Mouse (Mus musculus): ENCODE results near the gene Zfr.
"Not testable (repeated sequence)": the region's sequence is repeated elsewhere in the genome, so short reads cannot be mapped to it uniquely, and the experiment has no call there.

Gene Zfr

DNA sequence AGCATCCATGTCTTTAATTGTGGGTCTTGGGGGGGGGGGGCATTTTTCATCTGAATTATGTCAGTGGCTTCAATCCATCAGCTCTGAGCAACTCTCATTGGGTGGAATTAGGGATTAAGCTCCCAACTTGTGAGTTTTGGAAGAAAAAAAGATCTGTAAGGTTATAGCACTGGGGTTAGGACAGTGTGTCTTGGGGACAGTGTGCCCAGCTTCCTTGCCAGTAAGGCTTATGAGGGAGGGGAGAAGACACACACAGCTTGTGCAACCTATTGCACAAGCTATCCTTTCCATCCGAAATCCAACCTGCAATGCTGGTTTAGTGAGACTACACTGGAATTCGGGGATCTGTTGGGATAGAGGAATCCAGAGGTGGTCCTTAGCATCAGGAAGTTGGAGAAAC lies 12.8 kb upstream of the Zfr start:
- no peak for DNase-seq (ENCODE audit: inconsistent age in 2 of 2, low spot score in 1 of 2)

DNA sequence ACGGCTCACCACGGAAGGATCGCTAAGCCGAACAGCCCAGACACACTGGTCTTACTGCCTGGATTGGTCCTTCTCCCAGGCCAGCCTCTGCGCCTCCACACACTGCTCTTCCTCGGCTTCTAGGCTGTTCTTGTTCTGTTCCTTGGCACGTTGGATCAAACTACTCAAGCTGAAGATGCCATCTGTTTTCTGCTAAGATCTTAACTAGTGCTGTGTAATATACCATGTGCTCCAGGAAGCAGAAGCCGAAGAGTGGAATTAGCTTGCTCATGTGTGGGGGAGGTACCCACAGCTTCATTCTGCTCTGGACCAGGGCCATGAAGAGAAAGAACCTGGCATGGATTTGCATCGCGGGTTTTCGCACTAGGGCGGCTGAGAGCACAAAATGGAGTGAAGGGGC lies 11.2 kb upstream of the Zfr start:
- DNase-seq (ENCODE audit: inconsistent age in 2 of 2, low spot score in 1 of 2) = no peak

DNA sequence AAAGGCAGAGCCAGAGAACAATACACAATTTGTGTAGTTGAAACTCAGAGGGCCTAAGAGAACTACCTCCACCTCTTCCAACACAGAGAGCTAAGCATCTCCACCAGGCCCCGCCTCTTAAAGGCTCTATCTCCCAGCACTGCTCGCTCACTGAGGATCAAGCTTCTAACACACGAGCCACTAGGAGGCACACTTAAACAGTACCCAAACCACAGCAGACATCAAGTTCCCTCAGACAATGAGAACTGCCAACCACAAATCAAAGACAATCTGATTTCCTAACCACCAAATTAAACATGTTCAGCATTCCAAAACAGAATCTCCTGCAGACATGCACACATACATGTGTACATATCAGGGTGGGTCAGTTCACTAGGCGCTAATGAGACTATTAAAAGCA lies 9.4 kb upstream of the Zfr start:
- DNase-seq (ENCODE audit: inconsistent age in 2 of 2, low spot score in 1 of 2) = no peak

DNA sequence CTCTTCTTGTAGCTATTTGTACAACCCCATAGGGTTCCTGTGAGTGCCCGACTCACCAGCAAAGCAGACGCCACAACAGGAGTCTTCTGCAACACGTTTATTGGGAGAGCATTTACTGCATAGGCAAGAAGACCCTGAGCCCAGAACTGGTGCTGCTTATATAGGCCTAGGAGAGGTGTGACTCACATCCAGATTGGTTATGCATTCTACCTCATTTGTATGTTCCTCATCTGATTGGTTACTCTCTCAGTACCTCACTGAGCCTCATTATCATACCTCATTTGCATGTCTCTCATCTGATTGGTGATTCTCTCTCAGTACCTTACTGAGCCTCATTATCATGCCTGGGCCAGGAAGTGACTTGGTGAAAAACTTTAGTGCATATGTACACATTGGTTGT lies 8.7 kb upstream of the Zfr start:
- DNase-seq (ENCODE audit: inconsistent age in 2 of 2, low spot score in 1 of 2) = not testable (repeated sequence)

DNA sequence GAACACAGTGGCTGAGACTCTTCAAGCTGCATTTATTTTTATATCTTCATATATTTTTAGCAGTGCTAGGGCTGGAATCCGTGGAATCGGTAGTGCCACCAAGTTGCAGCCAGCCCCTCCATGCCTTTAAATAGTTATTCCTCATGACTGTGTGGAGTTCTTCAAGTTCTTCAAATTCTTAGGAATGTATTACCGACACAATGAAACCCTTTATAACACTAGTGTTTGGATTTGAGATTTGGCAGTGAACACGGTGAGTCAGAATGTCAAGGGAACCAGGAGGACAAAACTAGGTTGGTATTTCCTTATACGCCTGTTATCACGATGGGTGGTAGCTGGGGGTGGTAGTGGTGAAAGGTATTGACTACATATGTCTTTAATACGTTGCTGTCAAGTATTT lies 6.4 kb upstream of the Zfr start:
- DNase-seq (ENCODE audit: inconsistent age in 2 of 2, low spot score in 1 of 2) = peak in 1 of 2 experiments; percentile 80

DNA sequence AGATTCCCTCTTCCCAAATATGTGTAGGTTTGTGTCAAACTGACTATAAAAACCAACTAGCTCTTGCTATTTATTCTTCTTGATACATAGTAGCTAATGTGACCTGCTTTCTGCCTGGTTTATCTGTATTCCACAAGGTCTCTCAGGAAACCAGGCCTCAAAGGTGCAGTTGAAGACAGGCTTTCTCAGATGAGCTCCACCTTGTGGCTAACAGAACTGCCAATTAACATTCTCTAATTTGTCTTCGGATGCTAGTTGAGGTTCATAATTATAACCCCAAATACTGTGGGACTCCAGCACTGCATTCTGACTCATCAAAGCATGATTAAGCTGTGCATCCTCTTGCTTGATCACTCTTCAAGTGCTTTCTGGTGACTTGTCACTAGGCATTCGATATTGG lies 4.2 kb upstream of the Zfr start:
- DNase-seq (ENCODE audit: inconsistent age in 2 of 2, low spot score in 1 of 2) = peak in 1 of 2 experiments; percentile 69

DNA sequence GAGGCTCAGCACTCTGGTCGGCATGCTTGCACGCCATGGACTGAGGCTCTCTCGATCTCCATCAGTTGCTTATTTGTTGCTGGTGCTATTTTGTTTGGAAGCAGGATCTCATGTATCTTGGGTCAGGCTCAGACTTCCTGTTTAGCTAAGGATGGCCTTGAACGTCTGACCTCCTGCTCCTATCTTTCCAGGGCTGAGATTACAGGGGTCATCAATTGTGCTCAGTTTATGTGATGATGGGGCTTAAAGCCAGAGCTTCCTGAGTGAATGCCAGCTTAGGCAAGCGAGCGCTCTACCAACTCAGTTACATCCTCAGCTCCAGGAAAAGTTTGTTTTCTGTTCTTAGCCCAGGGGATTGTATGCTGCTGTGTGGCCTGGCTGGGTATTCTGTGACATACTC lies 3.1 kb upstream of the Zfr start:
- peak in 1 of 2 experiments; percentile 46 for DNase-seq (ENCODE audit: inconsistent age in 2 of 2, low spot score in 1 of 2)

DNA sequence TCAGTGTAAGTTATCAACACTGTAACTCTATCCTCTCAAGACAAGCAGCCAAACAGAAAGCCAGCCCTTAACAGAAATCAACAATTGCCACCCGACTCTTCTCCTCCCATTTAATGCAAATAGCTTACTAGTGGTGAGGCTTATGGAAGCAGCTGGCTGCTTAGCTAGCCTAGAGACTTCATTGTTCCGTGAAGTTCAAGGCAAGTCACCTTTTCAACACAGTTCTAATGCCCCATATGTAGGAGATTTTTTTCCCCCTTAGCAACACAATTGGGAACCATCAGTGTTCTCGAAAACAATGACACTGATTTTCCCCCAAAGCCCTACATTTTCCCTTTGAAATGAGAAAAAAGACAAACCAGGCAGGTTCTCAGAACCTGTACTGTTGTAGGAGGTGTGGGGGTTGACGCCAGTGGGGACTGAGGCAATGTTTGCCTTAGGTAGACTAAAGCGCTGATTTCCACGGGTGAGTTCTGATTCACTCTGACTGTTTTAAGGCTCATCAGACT lies 1.9 kb upstream of the Zfr start:
- DNase-seq (ENCODE audit: inconsistent age in 2 of 2, low spot score in 1 of 2) = no peak

DNA sequence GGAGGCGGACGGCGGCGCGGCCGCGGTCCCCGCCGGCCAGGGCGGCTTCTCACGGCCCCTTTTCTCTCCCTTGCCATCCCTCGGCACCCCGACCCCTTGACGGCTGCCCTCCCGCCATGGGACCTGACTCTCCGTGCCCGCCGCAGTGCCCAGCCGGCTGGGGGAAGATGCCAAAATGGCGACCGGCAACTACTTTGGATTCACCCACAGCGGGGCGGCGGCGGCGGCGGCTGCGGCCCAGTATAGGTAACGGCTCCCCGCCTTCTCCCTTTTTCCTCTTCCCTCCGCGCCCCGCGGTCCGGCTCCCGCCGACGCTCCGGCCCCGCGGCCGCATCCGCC lies 431 bp downstream of the Zfr start:
- DNase-seq (ENCODE audit: inconsistent age in 2 of 2, low spot score in 1 of 2) = no peak

DNA sequence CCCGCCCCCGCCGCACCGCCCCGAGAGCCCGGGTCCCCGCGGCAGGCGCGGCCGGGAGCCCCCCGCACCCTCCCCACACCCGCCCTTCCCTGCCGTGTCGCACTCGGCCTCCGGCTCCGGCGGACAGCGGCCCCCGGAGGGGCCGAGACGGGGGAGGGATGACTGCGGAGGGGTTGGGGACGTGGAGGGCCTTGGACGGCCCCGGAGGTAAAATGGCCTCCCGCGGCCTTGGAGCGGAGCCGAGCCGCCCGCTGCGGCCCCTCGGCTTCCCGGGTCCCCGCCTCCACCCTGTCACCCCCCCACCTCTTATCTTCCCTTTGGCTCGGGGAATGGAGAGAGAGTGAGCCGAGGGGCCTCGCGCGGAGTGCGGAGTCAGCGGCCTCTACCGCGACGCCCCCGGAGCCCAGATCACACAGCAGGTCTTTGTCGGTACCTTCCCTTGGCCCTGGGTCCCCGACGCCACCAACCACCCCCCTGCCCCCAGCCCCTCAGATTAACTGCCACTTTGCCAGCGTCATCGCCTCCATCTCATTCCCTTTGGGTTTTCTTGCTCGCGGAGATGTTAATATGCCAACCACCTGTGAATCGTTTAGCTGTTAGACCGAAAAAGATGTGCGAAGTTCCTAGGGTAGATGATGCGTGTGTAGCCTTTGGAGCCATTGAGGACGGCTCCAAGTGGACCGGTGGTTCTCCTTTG lies 949 bp downstream of the Zfr start:
- DNase-seq (ENCODE audit: inconsistent age in 2 of 2, low spot score in 1 of 2) = peak; percentile 74 to 90

DNA sequence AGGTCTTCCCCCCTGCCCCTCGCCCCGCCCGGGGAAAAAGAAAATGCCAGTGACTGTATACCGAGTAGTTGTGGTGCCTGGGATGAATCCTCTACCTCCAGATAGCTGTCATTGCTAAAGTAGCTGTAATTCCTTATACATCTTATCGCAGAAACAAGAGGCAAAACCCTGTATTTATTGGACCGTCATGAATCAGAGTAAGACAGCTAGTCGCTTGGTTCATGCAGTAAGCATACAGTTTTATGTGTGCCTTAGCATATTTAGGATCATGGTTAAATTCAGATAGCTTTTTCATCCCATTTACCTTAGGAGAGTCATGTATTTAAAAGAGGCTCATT lies 1.5 kb downstream of the Zfr start:
- no peak for DNase-seq (ENCODE audit: inconsistent age in 2 of 2, low spot score in 1 of 2)

DNA sequence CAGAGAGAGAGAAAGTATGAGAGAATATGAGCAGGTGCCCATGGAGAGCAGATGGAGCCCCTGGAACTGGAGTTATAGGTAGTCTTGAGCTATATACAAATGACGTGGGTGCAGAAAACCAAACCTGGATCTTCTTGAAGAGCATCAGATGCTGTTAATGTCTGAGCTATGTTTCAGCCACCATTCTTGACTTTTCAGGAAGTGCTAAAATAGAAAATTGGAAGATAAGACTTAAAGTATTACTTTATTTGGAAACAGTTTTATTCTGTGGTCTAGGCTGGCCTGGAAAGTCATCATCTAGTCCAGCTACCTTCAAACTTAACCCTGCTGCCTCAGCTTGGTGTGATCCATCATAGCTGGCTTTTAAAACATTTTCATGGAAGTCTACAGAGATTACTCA lies 7.3 kb downstream of the Zfr start:
- DNase-seq (ENCODE audit: inconsistent age in 2 of 2, low spot score in 1 of 2) = no peak

DNA sequence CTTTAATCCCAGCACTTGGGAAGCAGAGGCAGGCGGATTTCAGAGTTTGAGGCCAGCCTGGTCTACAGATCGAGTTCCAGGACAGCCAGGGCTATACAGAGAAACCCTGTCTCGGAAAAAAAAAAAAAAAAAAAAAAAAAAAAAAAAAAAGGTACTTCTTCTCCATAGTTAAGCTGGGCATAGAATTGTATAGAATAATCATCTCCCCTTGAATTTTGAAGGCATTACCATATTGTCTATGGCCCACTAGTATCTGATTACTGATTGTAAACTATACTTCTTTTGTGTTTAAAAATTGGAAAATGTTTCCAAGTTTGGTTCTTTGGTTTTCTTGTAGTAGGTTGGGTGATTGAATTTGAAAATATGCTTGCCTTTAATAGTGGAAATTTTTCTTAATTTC lies 13.2 kb downstream of the Zfr start:
- DNase-seq (ENCODE audit: inconsistent age in 2 of 2, low spot score in 1 of 2) = not testable (repeated sequence)

DNA sequence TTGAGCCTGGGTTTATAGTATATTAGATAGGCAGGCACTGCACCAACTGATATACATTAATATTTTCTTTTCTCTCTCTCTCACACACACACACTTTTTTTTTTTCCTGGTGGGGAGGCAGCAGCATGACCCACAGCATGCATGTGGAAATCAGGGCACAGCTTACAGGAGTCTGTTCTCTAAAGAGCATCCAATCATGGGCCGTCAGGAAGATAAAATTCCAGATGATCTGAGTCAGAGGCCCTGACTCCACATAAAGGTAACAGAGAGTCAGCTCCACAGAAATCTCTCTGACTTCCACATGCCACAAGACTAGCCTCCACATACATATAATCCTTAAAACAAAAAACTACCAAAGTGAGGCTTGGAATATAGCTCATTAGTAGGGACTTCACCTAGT lies 16.9 kb downstream of the Zfr start:
- peak; percentile 41 to 73 for DNase-seq (ENCODE audit: inconsistent age in 2 of 2, low spot score in 1 of 2)

DNA sequence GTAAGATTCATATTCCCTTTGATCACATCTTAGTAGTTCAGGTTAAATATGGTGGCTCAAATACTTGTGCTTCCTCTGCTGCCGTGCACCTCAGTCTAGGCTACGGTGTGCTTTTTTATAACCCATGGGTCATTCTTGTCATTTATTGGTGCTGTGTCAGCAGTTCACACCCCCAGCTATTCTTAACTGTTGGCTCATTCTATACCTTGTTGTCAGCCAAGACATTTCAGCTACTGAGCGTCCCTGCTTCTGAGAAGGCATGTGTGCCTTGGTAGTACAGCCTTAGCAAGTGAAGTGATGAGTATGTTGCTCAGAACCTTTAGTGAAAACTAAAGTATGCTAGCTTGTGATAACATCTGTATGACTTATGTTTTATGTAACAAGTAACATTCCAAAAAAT lies 17.7 kb downstream of the Zfr start:
- DNase-seq (ENCODE audit: inconsistent age in 2 of 2, low spot score in 1 of 2) = peak in 1 of 2 experiments; percentile 53

DNA sequence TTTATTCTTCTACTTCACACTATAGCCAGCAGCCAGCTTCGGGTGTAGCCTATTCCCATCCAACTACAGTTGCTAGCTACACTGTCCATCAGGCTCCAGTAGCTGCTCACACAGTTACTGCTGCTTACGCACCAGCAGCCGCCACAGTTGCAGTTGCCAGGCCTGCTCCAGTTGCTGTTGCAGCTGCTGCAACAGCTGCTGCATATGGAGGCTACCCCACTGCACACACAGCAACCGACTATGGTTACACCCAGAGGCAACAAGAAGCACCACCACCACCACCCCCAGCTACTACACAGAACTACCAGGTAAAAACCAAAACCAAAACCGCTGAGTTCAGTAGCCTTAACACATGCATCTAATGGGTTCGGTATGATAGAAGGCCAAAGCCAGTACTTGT lies 18.7 kb downstream of the Zfr start:
- no peak for DNase-seq (ENCODE audit: inconsistent age in 2 of 2, low spot score in 1 of 2)

DNA sequence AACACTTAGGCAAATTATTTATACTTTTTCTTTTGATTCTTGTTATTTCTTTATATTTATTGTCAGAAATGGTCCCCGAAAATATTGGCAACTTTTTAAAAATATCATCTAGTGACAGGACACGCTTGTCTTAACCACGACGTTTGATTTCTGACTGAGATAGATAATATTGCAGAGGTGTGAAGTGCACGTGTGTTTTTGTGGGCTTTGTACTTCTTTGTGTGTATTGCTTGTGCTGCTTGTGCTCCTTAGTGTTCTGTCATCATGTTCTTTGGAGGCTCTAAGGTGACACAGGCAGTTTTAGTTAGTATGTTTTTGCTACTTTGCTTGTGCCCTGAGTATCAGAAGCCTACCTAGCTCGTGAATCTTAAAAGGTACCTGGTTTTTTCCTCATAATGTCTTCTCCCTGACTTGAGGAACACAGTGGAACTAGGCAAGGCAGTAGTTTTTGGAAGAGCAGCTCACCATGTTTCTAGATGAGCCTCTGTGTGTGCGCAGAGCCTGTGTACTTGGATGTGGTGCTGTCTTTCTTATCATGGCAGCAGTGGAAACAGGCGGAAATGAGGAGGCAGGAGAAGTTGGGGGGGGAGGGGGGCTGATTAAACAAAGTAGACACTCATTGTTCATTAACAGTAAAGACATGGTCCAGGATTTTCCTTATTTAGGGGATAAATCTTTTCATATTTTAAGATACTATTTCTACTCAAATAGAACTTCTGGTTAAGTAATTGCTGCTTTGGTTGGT lies 23.5 kb downstream of the Zfr start:
- DNase-seq (ENCODE audit: inconsistent age in 2 of 2, low spot score in 1 of 2) = no peak

DNA sequence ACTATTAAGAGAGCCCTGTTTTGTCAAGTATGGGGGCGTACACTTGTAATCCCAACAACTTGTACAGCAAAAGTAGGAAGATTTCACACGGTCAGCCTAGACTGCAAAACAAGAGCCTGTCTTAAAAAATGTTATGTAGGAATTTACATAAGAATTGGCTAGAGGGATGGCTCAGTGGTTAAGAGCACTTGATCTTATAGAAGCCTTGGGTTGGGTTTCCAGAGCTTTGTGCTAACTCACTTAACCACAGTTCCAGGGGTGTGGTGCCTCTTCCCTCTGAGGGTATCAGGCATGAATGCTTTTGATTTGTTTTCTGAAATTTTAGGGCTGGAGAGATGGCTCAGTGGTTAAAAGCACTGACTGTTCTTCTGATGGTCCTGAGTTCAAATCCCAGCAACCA lies 29.8 kb downstream of the Zfr start:
- DNase-seq (ENCODE audit: inconsistent age in 2 of 2, low spot score in 1 of 2) = no peak

DNA sequence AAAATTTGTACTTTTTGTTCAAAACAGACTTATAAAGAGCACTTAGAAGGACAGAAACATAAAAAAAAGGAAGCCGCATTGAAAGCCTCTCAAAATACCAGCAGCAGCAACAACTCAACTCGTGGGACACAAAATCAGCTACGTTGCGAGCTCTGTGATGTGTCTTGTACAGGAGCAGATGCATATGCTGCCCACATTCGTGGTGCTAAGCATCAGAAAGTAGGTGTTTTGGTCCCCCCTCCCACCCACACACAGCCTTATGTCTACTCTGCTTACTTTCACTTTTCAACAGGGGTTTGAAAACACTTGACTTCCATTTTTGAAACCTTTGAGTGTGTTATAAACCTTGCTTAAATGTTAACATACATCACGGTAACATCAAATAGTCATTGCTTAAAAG lies 31.9 kb downstream of the Zfr start:
- DNase-seq (ENCODE audit: inconsistent age in 2 of 2, low spot score in 1 of 2) = no peak

DNA sequence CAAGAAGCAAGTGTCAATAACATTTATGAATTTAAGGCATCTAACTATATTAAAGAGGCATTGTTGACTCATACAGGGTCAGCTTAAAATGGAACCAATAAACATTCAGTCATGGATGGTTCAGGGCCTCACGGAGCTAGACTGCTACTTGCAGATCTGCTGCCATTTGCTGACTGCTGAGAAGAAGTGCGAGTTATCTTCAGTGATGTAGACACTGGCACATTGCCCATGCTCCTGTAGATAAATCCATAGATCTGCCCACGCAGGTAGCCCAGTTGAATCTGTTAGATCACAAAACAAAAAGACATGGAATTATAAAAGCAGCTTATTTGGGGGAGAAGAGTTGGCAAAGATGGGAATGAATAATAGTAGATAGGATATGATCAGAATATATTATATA lies 36.1 kb downstream of the Zfr start:
- no peak for DNase-seq (ENCODE audit: inconsistent age in 2 of 2, low spot score in 1 of 2)

DNA sequence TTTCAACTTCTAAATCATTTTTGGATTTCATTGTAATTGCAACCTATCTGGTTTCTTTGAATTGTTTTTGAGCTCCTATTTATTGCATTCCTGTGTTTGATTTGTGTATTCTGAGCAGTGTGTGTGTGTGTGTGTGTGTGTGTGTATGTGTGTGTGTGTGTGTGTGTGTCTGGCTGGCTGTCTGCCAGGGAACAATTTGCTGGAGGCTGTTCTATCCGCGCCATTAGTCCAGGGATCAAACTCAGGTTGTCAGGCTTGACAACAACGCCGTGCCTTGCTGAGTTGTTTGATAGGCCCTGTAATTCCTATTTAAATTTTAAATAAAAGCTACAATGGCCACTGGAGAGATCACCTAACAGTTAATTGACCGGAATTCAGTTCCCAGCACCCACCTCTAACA lies 60.5 kb downstream of the Zfr start:
- DNase-seq (ENCODE audit: inconsistent age in 2 of 2, low spot score in 1 of 2) = peak in 1 of 2 experiments; percentile 23

DNA sequence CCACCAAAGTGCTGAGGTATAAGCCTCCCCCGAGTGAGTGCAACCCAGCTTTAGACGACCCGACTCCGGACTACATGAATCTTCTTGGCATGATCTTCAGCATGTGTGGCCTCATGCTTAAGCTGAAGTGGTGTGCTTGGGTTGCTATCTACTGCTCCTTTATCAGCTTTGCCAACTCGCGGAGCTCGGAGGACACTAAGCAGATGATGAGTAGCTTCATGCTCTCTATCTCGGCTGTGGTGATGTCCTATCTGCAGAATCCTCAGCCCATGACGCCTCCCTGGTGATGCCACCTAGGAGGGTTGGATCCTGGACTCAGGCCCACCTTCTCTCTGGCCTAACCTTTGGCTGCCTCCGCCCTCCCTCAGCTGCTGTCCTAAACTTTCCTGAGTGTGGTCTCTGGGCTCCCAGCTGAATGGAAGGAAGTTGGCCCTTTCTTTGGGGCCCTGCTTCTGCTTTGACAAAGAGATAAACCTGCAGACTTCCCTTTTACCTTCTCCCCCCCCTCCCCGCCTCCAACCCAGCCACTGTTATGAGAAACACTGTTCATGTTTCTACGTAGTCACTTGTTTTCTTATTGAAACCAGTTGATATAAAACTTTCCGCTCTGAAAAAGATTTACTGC lies 63.7 kb downstream of the Zfr start:
- DNase-seq (ENCODE audit: inconsistent age in 2 of 2, low spot score in 1 of 2) = peak in 1 of 2 experiments; percentile 21

Measured in adrenal gland, adult (tissue).